Mouse (Mus musculus): Measurements from ENCODE around the gene Gabbr2. TPM values are rescaled to one million over a fixed set of nuclear protein-coding genes. Genes with fewer than 3 reads are reported as not detected.

The Gabbr2 gene
- polyA plus RNA-seq, 1 experiment from 2014 or later: 5.5 TPM

GRCm38 (mm10) chr4:46814954-46815353 is 176.7 kb downstream of the Gabbr2 start:
- no peaks in the 10 kb centered on the region for H3K27me3 ChIP-seq (replicated peaks; ENCODE audit: control insufficient read depth, insufficient read depth, low read length)
- H3K4me2 ChIP-seq (ENCODE audit: low read length): no peak overlapping the region
- H3K27ac ChIP-seq (ENCODE audit: low read length): no peak overlapping the region
- H3K4me3 ChIP-seq (replicated peaks; ENCODE audit: low read length): no peak overlapping the region
- H3K4me1 ChIP-seq (replicated peaks; ENCODE audit: control insufficient read depth, insufficient read depth, low read length): no peaks in the 10 kb centered on the region
- H3K36me3 ChIP-seq (ENCODE audit: control insufficient read depth, insufficient read depth): no peaks in the 10 kb centered on the region
- ATAC-seq: no peak
- H3K9me3 ChIP-seq (ENCODE audit: control insufficient read depth, low read length): no peaks in the 10 kb centered on the region
- no peak overlapping the region for H3K9ac ChIP-seq (replicated peaks; ENCODE audit: low read depth, low read length)
- WGBS: 33% methylated on average over 4 of the region's 4 CpGs

DNA sequence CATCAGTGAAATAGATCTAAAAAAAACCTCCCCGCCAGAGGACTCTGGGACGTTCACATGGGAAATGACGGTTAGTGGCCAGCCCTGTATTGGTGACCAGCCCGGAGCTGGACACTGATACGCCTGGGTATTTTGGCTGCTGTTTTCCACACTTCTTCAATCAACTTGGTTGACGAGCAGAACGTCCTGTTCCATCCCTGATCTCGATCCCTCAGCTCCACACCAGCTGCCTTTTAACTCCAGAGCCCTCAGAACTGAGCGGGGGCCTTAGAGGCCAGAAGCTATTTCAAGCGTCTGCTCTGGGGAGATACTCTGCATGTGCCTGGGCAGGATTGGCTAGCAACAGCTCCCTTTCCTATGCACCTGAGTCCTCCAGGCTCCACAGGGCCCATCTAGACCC is 177.4 kb downstream of the Gabbr2 start:
- Histone ChIP-seq H3K4me2 (ENCODE audit: low read length) (no peak overlapping the region), H3K9me3 (ENCODE audit: control insufficient read depth, low read length) (no peaks in the 10 kb centered on the region), H3K27ac (ENCODE audit: low read length) (no peak overlapping the region), H3K27me3 (replicated peaks; ENCODE audit: control insufficient read depth, insufficient read depth, low read length) (no peaks in the 10 kb centered on the region), H3K4me3 (replicated peaks; ENCODE audit: low read length) (no peak overlapping the region), H3K36me3 (ENCODE audit: control insufficient read depth, insufficient read depth) (no peaks in the 10 kb centered on the region), H3K4me1 (replicated peaks; ENCODE audit: control insufficient read depth, insufficient read depth, low read length) (no peaks in the 10 kb centered on the region), H3K9ac (replicated peaks; ENCODE audit: low read depth, low read length) (no peak overlapping the region)
- ATAC-seq: no peak
- 87% methylated on average over 10 of the region's 10 CpGs for WGBS

DNA sequence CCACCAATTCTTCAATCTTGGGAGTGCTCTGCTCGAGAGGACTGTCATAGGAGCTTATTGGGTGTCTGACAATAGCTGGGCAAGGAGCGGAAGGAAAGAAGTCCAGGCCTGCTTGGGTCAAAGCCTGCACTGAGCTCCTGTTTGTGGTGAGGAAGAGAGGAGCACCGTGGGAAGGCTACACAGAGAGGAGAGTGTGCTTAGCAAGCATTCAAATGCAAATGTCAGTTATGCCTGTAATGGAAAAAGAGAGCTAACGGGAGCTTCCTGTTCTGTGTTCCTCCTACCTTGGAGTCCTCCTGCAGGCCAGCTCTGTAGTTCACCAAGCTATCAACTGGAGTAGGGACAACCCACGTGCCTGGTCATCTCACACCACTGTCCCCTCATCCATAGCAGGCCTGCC is 180.5 kb downstream of the Gabbr2 start:
- Histone ChIP-seq H3K9ac (replicated peaks; ENCODE audit: low read depth, low read length) (no peak overlapping the region), H3K27me3 (replicated peaks; ENCODE audit: control insufficient read depth, insufficient read depth, low read length) (no peaks in the 10 kb centered on the region), H3K9me3 (ENCODE audit: control insufficient read depth, low read length) (no peaks in the 10 kb centered on the region), H3K4me2 (ENCODE audit: low read length) (no peak overlapping the region), H3K27ac (ENCODE audit: low read length) (no peak overlapping the region), H3K36me3 (ENCODE audit: control insufficient read depth, insufficient read depth) (no peaks in the 10 kb centered on the region), H3K4me3 (replicated peaks; ENCODE audit: low read length) (no peak overlapping the region), H3K4me1 (replicated peaks; ENCODE audit: control insufficient read depth, insufficient read depth, low read length) (no peaks in the 10 kb centered on the region)
- 37% methylated on average over 5 of the region's 5 CpGs for WGBS
- ATAC-seq: no peak

GRCm38 (mm10) chr4:46806876-46807275 is 184.8 kb downstream of the Gabbr2 start:
- no peak overlapping the region for H3K4me3 ChIP-seq (replicated peaks; ENCODE audit: low read length)
- H3K27me3 ChIP-seq (replicated peaks; ENCODE audit: control insufficient read depth, insufficient read depth, low read length): no peaks in the 10 kb centered on the region
- H3K4me1 ChIP-seq (replicated peaks; ENCODE audit: control insufficient read depth, insufficient read depth, low read length): 0 out of 2 replicates have a peak, but pooled peaks cover 2% of the 10 kb centered on the region
- H3K4me2 ChIP-seq (ENCODE audit: low read length): no peak overlapping the region
- WGBS: 79% methylated on average over 1 of the region's 1 CpGs
- H3K9ac ChIP-seq (replicated peaks; ENCODE audit: low read depth, low read length): no peak overlapping the region
- no peaks in the 10 kb centered on the region for H3K36me3 ChIP-seq (ENCODE audit: control insufficient read depth, insufficient read depth)
- no peaks in the 10 kb centered on the region for H3K9me3 ChIP-seq (ENCODE audit: control insufficient read depth, low read length)
- H3K27ac ChIP-seq (ENCODE audit: low read length): no peak overlapping the region
- no peak for ATAC-seq

DNA sequence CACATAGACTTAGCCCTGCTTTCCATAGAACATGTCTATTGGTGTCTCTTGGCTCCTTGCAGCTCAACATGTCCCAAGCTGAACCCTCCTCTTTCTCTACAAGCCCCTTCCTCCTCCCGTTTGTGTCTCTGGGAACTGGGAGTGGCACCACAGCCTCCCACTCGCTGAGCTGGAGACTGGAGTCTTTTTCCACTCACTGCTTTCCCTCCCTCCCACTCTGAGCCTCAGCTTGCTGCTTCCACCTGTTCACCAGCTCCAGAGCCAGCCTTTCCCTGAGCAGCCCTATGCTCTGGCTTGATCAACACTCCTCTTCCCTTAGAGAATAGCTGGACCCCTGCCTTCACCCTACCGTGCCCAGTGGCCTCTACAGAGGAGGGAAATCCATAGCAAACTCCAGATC is 185.8 kb downstream of the Gabbr2 start:
- Histone ChIP-seq H3K4me2 (ENCODE audit: low read length) (no peak overlapping the region), H3K27me3 (replicated peaks; ENCODE audit: control insufficient read depth, insufficient read depth, low read length) (no peaks in the 10 kb centered on the region), H3K4me3 (replicated peaks; ENCODE audit: low read length) (no peak overlapping the region), H3K27ac (ENCODE audit: low read length) (no peak overlapping the region), H3K36me3 (ENCODE audit: control insufficient read depth, insufficient read depth) (no peaks in the 10 kb centered on the region), H3K9ac (replicated peaks; ENCODE audit: low read depth, low read length) (no peak overlapping the region), H3K9me3 (ENCODE audit: control insufficient read depth, low read length) (no peaks in the 10 kb centered on the region), H3K4me1 (replicated peaks; ENCODE audit: control insufficient read depth, insufficient read depth, low read length) (0 out of 2 replicates have a peak, but pooled peaks cover 2% of the 10 kb centered on the region)
- ATAC-seq: no peak
- 54% methylated on average over 3 of the region's 3 CpGs for WGBS

DNA sequence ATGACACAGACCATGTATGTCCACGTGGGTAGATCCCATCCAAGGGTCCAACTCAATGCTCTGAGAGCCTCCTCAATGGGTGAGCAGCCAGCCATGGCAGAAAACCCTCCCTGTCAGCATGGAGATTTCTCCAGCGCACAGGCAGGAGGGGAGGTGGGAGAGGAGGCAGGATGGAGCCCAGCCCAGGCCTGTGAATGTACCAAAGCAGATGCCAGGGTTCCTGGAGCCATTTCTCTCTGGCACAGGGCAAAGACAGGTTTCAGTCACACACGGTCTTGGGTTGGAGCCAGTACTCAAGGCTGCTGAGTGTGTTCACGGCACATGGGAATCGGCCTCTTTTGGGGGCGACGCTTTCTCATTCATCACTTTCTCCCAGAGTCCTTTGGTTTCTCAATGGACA is 189.3 kb downstream of the Gabbr2 start:
- Histone ChIP-seq H3K27ac (ENCODE audit: low read length) (no peak overlapping the region), H3K4me1 (replicated peaks; ENCODE audit: control insufficient read depth, insufficient read depth, low read length) (0 out of 2 replicates have a peak, but pooled peaks cover 2% of the 10 kb centered on the region), H3K4me2 (ENCODE audit: low read length) (no peak overlapping the region), H3K9ac (replicated peaks; ENCODE audit: low read depth, low read length) (no peak overlapping the region), H3K9me3 (ENCODE audit: control insufficient read depth, low read length) (no peaks in the 10 kb centered on the region), H3K27me3 (replicated peaks; ENCODE audit: control insufficient read depth, insufficient read depth, low read length) (no peaks in the 10 kb centered on the region), H3K36me3 (ENCODE audit: control insufficient read depth, insufficient read depth) (no peaks in the 10 kb centered on the region), H3K4me3 (replicated peaks; ENCODE audit: low read length) (no peak overlapping the region)
- 65% methylated on average over 7 of the region's 7 CpGs for WGBS
- peak; percentile 48 for ATAC-seq

DNA sequence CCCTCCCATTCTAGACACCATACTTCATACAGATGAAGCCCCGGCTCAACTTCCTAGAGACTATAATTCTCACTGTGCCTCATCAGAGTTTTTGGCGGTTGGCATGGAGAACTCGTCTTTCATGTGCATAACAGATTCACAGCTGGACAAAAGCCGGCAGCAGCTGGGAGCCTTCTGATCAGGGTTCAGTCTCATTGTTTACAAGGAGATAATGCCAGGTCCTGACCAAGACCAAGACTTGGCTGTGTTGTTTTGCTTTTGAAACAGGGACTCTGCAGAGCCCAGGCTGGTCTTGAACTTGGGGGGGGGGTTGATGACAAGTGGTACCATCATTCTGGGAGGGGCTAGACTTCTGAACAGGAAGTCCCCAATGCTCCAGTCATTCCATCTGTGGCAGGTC is 191.8 kb downstream of the Gabbr2 start:
- no peak overlapping the region for H3K4me3 ChIP-seq (replicated peaks; ENCODE audit: low read length)
- H3K4me2 ChIP-seq (ENCODE audit: low read length): no peak overlapping the region
- no peaks in the 10 kb centered on the region for H3K36me3 ChIP-seq (ENCODE audit: control insufficient read depth, insufficient read depth)
- no peak for ATAC-seq
- 39% methylated on average over 4 of the region's 4 CpGs for WGBS
- no peak overlapping the region for H3K27ac ChIP-seq (ENCODE audit: low read length)
- H3K4me1 ChIP-seq (replicated peaks; ENCODE audit: control insufficient read depth, insufficient read depth, low read length): 0 out of 2 replicates have a peak, but pooled peaks cover 2% of the 10 kb centered on the region
- no peaks in the 10 kb centered on the region for H3K27me3 ChIP-seq (replicated peaks; ENCODE audit: control insufficient read depth, insufficient read depth, low read length)
- no peak overlapping the region for H3K9ac ChIP-seq (replicated peaks; ENCODE audit: low read depth, low read length)
- H3K9me3 ChIP-seq (ENCODE audit: control insufficient read depth, low read length): no peaks in the 10 kb centered on the region

- 61% methylated on average over 7 of the region's 7 CpGs for WGBS
- H3K27ac ChIP-seq (ENCODE audit: low read length): no peak overlapping the region
- no peaks in the 10 kb centered on the region for H3K36me3 ChIP-seq (ENCODE audit: control insufficient read depth, insufficient read depth)
- no peak overlapping the region for H3K4me3 ChIP-seq (replicated peaks; ENCODE audit: low read length)
- H3K4me2 ChIP-seq (ENCODE audit: low read length): no peak overlapping the region
- H3K27me3 ChIP-seq (replicated peaks; ENCODE audit: control insufficient read depth, insufficient read depth, low read length): no peaks in the 10 kb centered on the region
- no peaks in the 10 kb centered on the region for H3K9me3 ChIP-seq (ENCODE audit: control insufficient read depth, low read length)
- ATAC-seq: no peak
- H3K4me1 ChIP-seq (replicated peaks; ENCODE audit: control insufficient read depth, insufficient read depth, low read length): 0 out of 2 replicates have a peak, but pooled peaks cover 2% of the 10 kb centered on the region
- H3K9ac ChIP-seq (replicated peaks; ENCODE audit: low read depth, low read length): no peak overlapping the region
Measured at GRCm38 (mm10) chr4:46795707-46796106, 196.0 kb downstream of the Gabbr2 start.

DNA sequence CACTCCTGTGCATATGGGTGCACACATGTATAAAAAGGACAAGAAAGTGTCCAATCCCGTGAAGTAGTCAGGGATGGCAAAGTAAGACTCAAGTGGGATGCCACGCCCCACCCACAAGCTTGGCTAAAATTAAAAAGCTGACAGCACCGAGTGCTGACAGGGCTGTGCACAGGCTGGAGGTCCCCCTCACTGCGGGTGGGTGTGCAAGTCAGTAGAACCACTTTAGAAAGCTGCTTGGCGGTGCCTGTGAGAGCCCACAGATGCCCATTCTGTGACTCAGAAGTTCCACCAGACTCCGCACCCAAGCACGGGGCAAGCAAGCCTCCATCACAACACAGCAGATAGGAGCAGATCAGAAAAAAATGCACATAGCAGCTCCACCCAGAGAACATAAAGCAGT is 197.1 kb downstream of the Gabbr2 start:
- Histone ChIP-seq H3K4me3 (replicated peaks; ENCODE audit: low read length) (no peak overlapping the region), H3K4me2 (ENCODE audit: low read length) (no peak overlapping the region), H3K4me1 (replicated peaks; ENCODE audit: control insufficient read depth, insufficient read depth, low read length) (0 out of 2 replicates have a peak, but pooled peaks cover 2% of the 10 kb centered on the region), H3K9me3 (ENCODE audit: control insufficient read depth, low read length) (no peaks in the 10 kb centered on the region), H3K27ac (ENCODE audit: low read length) (no peak overlapping the region), H3K27me3 (replicated peaks; ENCODE audit: control insufficient read depth, insufficient read depth, low read length) (no peaks in the 10 kb centered on the region), H3K9ac (replicated peaks; ENCODE audit: low read depth, low read length) (no peak overlapping the region), H3K36me3 (ENCODE audit: control insufficient read depth, insufficient read depth) (no peaks in the 10 kb centered on the region)
- ATAC-seq: no peak
- 91% methylated on average over 7 of the region's 7 CpGs for WGBS

Data from forebrain, embryonic 16.5 days (tissue).